Mouse (Mus musculus) lung, embryonic 14.5 days (tissue): Measurements from ENCODE around the gene Ly6g6e. TPM values are rescaled to one million over a fixed set of nuclear protein-coding genes. Genes with fewer than 3 reads are reported as not detected.

ENCODE experiments used
- ATAC-seq: fragments of 200-750 bp; cut with Nextera tagmentation; 2 replicates; pipeline ENCODE4 v1.8.0; 2017; ENCODE audit warnings: mild to moderate bottlenecking, moderate TSS enrichment, moderate library complexity; ENCODE audit not compliant: insufficient read depth
- DNase-seq: peaks from one replicate; pipeline ENCODE4 v3.0.0-alpha.2; 2015
- H3K27ac ChIP-seq: fragments of 300-500 bp; sonication (generic); 2 replicates; pipeline ENCODE4 v1.5.1; 2014; ENCODE audit warnings: low read depth, mild to moderate bottlenecking, moderate library complexity
- H3K27me3 ChIP-seq: fragments of 300-500 bp; sonication (generic); 2 replicates; pipeline ENCODE4 v1.6.1; 2014; ENCODE audit warnings: low read length, control low read depth; ENCODE audit not compliant: insufficient read depth
- H3K36me3 ChIP-seq: fragments of 300-500 bp; sonication (generic); 2 replicates; pipeline ENCODE4 v1.6.1; 2014; ENCODE audit warnings: control low read depth; ENCODE audit not compliant: insufficient read depth
- H3K4me1 ChIP-seq: fragments of 300-500 bp; sonication (generic); 2 replicates; pipeline ENCODE4 v1.6.1; 2014; ENCODE audit warnings: antibody characterized with exemption, control low read depth; ENCODE audit not compliant: insufficient read depth
- H3K4me2 ChIP-seq: fragments of 300-500 bp; sonication (generic); 2 replicates; pipeline ENCODE4 v1.6.1; 2014; ENCODE audit warnings: mild to moderate bottlenecking
- H3K4me3 ChIP-seq: fragments of 300-500 bp; sonication (generic); 2 replicates; pipeline ENCODE4 v1.5.1; 2014; ENCODE audit warnings: low read depth, low read length
- H3K9ac ChIP-seq: fragments of 300-500 bp; sonication (generic); 2 replicates; pipeline ENCODE4 v1.6.1; 2014
- H3K9me3 ChIP-seq: fragments of 300-500 bp; sonication (generic); 2 replicates; pipeline ENCODE4 v1.6.1; 2016; ENCODE audit warnings: low read depth, low read length, control low read depth
- CTCF ChIP-seq: IDR thresholded peaks from 2 replicates; pipeline ENCODE4 v1.5.1; 2016; ENCODE audit warnings: antibody characterized with exemption, low read depth
- WGBS: fragments of 180-500 bp; shearing (Covaris S2); extraction: QIAGEN DNeasy Blood & Tissue Kit; methylation state at CpG from one replicate; pipeline ENCODE4 v1.1.7; 2014; 5-methylcytosine and 5-hydroxymethylcytosine counted together
- polyA plus RNA-seq: library from polyadenylated mRNA; unstranded; fragments of >200 nt; fragmentation: Nextera tagmentation; extraction: Ambion mirVana; gene quantifications from 2 replicates; pipeline ENCODE4 v1.2.1, GENCODE M21; 2014

Gene Ly6g6e
- polyA plus RNA-seq, 1 experiment from 2014 or later: 0.43 TPM

DNA sequence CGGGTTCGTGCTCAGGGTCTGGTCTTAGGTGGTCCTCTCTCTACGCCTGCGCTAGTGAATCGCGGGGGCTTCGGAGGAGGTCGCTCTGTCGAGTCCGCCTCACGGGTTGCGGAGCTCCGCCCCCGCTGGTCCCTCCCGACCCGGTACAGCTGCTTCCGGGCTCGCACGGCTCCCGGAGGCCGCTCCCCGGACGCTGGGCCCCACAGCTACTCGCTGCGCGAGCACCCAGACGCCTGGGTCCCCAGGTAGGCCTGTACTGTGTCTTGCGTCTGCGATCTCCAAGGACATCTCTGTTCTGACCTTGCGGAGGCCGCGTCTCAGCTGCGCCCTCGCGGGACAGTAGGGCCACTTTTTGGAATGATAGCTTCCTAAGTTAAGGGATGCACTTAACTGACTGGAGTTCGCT, 49.5 kb downstream of the Ly6g6e start, which contains the start of gene D17H6S53E:
TSS of gene D17H6S53E (plus strand) at position 168 of the 406 bp plus-strand sequence.
- peak; percentile 58 for ATAC-seq
- under 1% methylated on average over 36 of the region's 36 CpGs for WGBS
- H3K9ac ChIP-seq: peak within 1 kb of the TSS; percentile 74
- H3K9me3 ChIP-seq: no peaks in the 10 kb centered on the region
- peaks cover 27% of the 10 kb centered on the region; the same call in 1 of the 2 replicates for H3K36me3 ChIP-seq
- H3K27me3 ChIP-seq: no peaks in the 10 kb centered on the region
- peak; percentile 87 for DNase-seq
- no peak for TF ChIP-seq CTCF
- peak within 1 kb of the TSS; percentile 79 for H3K4me2 ChIP-seq
- peak within 1 kb of the TSS; percentile 64 for H3K27ac ChIP-seq
- H3K4me1 ChIP-seq: no peaks in the 10 kb centered on the region; the same call in 1 of the 2 replicates
- peak within 1 kb of the TSS; percentile 48 for H3K4me3 ChIP-seq

- Histone ChIP-seq H3K9me3 (no peaks in the 10 kb centered on the region), H3K4me1 (no peaks in the 10 kb centered on the region; the same call in 1 of the 2 replicates), H3K27ac (no peak overlapping the region), H3K36me3 (peaks cover 27% of the 10 kb centered on the region; the same call in 1 of the 2 replicates), H3K9ac (peak overlapping the region; percentile 74), H3K4me3 (peak overlapping the region; percentile 48), H3K4me2 (peak overlapping the region; percentile 79), H3K27me3 (no peaks in the 10 kb centered on the region)
- TF ChIP-seq CTCF: no peak
- DNase-seq (no peak), ATAC-seq (no peak)
- WGBS: 52% methylated on average over 13 of the region's 13 CpGs
Observed at GRCm38 (mm10) chr17:35127017-35127416, 50.3 kb downstream of the Ly6g6e start.

Other genes starting within 250 kb of the Ly6g6e start
- 22.2 and 25.0 TPM in 2 replicates for gene Stk19, start 240.0 kb upstream of the Ly6g6e start, polyA plus RNA-seq
- 56.0 and 71.5 TPM in 2 replicates for gene Dxo, start 239.9 kb upstream of the Ly6g6e start, polyA plus RNA-seq
- gene Skiv2l, start 226.7 kb upstream of the Ly6g6e start, polyA plus RNA-seq: 44.6 and 50.3 TPM in 2 replicates
- gene Nelfe, start 226.5 kb upstream of the Ly6g6e start, polyA plus RNA-seq: 110 and 115 TPM in 2 replicates
- 1.8 and 2.5 TPM in 2 replicates for gene Cfb, start 214.4 kb upstream of the Ly6g6e start, polyA plus RNA-seq
- 0.81 and 1.2 TPM in 2 replicates for gene Zbtb12, start 197.4 kb upstream of the Ly6g6e start, polyA plus RNA-seq
- not detected in 2 replicates for gene Gm20547, start 194.9 kb upstream of the Ly6g6e start, polyA plus RNA-seq
- gene C2, start 178.6 kb upstream of the Ly6g6e start, polyA plus RNA-seq: 1.3 and 1.4 TPM in 2 replicates
- gene Ehmt2, start 178.4 kb upstream of the Ly6g6e start, polyA plus RNA-seq: 64.1 and 71.0 TPM in 2 replicates
- gene Slc44a4, start 162.4 kb upstream of the Ly6g6e start, polyA plus RNA-seq: 0.42 and 0.55 TPM in 2 replicates
- 10.6 and 11.6 TPM in 2 replicates for gene Neu1, start 145.6 kb upstream of the Ly6g6e start, polyA plus RNA-seq
- gene Hspa1b, start 117.7 kb upstream of the Ly6g6e start, polyA plus RNA-seq: 0.16 and 0.35 TPM in 2 replicates
- gene Gm20481, start 107.0 kb upstream of the Ly6g6e start, polyA plus RNA-seq: 1.3 TPM in 1 of 2 replicates, not detected in the other
- gene Hspa1a, start 104.7 kb upstream of the Ly6g6e start, polyA plus RNA-seq: 2.0 and 2.1 TPM in 2 replicates
- 0.83 and 1.1 TPM in 2 replicates for gene Hspa1l, start 104.2 kb upstream of the Ly6g6e start, polyA plus RNA-seq
- 241 and 265 TPM in 2 replicates for gene Lsm2, start 95.0 kb upstream of the Ly6g6e start, polyA plus RNA-seq
- gene Vars, start 75.9 kb upstream of the Ly6g6e start, polyA plus RNA-seq: 135 and 161 TPM in 2 replicates
- 0.11 and 0.47 TPM in 2 replicates for gene Vwa7, start 60.3 kb upstream of the Ly6g6e start, polyA plus RNA-seq
- 16.1 and 17.2 TPM in 2 replicates for gene Sapcd1, start 48.9 kb upstream of the Ly6g6e start, polyA plus RNA-seq
- 4.2 and 4.6 TPM in 2 replicates for gene Msh5, start 30.2 kb upstream of the Ly6g6e start, polyA plus RNA-seq
- gene Clic1, start 26.9 kb upstream of the Ly6g6e start, polyA plus RNA-seq: 67.1 and 73.6 TPM in 2 replicates
- gene Ddah2, start 17.9 kb upstream of the Ly6g6e start, polyA plus RNA-seq: 319 and 338 TPM in 2 replicates
- 0.38 TPM in 1 of 2 replicates, not detected in the other for gene Ly6g6c, start 11.5 kb upstream of the Ly6g6e start, polyA plus RNA-seq
- gene Mpig6b, start 10.7 kb upstream of the Ly6g6e start, polyA plus RNA-seq: 0.95 and 1.4 TPM in 2 replicates
- 2.7 and 4.0 TPM in 2 replicates for gene Ly6g6d, start 1.2 kb downstream of the Ly6g6e start, polyA plus RNA-seq
- gene Ly6g6f, start 8.7 kb downstream of the Ly6g6e start, polyA plus RNA-seq: 0.49 and 0.96 TPM in 2 replicates
- 79.7 and 80.9 TPM in 2 replicates for gene Abhd16a, start 12.4 kb downstream of the Ly6g6e start, polyA plus RNA-seq
- gene Ly6g5c, start 31.4 kb downstream of the Ly6g6e start, polyA plus RNA-seq: not detected in 2 replicates
- 1.1 TPM in 2 replicates for gene Ly6g5b, start 38.5 kb downstream of the Ly6g6e start, polyA plus RNA-seq
- gene Gpank1, start 44.6 kb downstream of the Ly6g6e start, polyA plus RNA-seq: 18.3 and 19.0 TPM in 2 replicates
- 288 and 291 TPM in 2 replicates for gene Csnk2b, start 45.2 kb downstream of the Ly6g6e start, polyA plus RNA-seq
- 6.8 and 7.6 TPM in 2 replicates for gene D17H6S53E, start 49.5 kb downstream of the Ly6g6e start, polyA plus RNA-seq
- gene Apom, start 55.1 kb downstream of the Ly6g6e start, polyA plus RNA-seq: 0.31 and 0.67 TPM in 2 replicates
- gene Bag6, start 58.3 kb downstream of the Ly6g6e start, polyA plus RNA-seq: 65.9 and 69.1 TPM in 2 replicates
- 210 and 238 TPM in 2 replicates for gene Prrc2a, start 88.0 kb downstream of the Ly6g6e start, polyA plus RNA-seq
- gene Aif1, start 99.2 kb downstream of the Ly6g6e start, polyA plus RNA-seq: 6.0 and 11.9 TPM in 2 replicates
- gene Lst1, start 111.5 kb downstream of the Ly6g6e start, polyA plus RNA-seq: 11.6 and 14.1 TPM in 2 replicates
- gene Ltb, start 117.5 kb downstream of the Ly6g6e start, polyA plus RNA-seq: 0.43 TPM in 1 of 2 replicates, not detected in the other
- gene Tnf, start 125.1 kb downstream of the Ly6g6e start, polyA plus RNA-seq: 0.12 and 0.21 TPM in 2 replicates
- gene Lta, start 128.4 kb downstream of the Ly6g6e start, polyA plus RNA-seq: 0.26 TPM in 1 of 2 replicates, not detected in the other
- 0.37 and 0.70 TPM in 2 replicates for gene Gm16181, start 143.9 kb downstream of the Ly6g6e start, polyA plus RNA-seq
- 3.7 and 5.9 TPM in 2 replicates for gene Atp6v1g2, start 156.8 kb downstream of the Ly6g6e start, polyA plus RNA-seq
- 3.0 and 4.5 TPM in 2 replicates for gene Nfkbil1, start 158.9 kb downstream of the Ly6g6e start, polyA plus RNA-seq
- 529 and 569 TPM in 2 replicates for gene Ddx39b, start 164.8 kb downstream of the Ly6g6e start, polyA plus RNA-seq
- 69.7 and 73.2 TPM in 2 replicates for gene H2-D1, start 185.8 kb downstream of the Ly6g6e start, polyA plus RNA-seq
- gene H2-Q1, start 243.5 kb downstream of the Ly6g6e start, polyA plus RNA-seq: 1.0 and 1.1 TPM in 2 replicates